Mouse (Mus musculus): ENCODE measurements at regions not wholly inside any gene's neighbourhood (a gene's known extent, or its start where the extent isn't known, plus 50 kb on each side); places are given as distances from the start of the nearest gene placed in this dataset.

GRCm38 (mm10) chr5:50570701-50571100 is 511.9 kb upstream of the Adgra3 start:
- DNase-seq (ENCODE audit: low spot score in 2 of 2) = no peak

GRCm38 (mm10) chr5:50551125-50551524 is 492.3 kb upstream of the Adgra3 start:
- DNase-seq (ENCODE audit: low spot score in 2 of 2) = no peak

GRCm38 (mm10) chr5:50512539-50512938 is 453.7 kb upstream of the Adgra3 start:
- no peak for DNase-seq (ENCODE audit: low spot score in 2 of 2)

GRCm38 (mm10) chr5:50509696-50510421 is 451.1 kb upstream of the Adgra3 start:
- DNase-seq (ENCODE audit: low spot score in 2 of 2) = no peak

GRCm38 (mm10) chr5:50490223-50490622 is 431.4 kb upstream of the Adgra3 start:
- DNase-seq (ENCODE audit: low spot score in 2 of 2) = no peak

GRCm38 (mm10) chr5:50476985-50477384 is 418.2 kb upstream of the Adgra3 start:
- peak; percentile 31 to 80 for DNase-seq (ENCODE audit: low spot score in 2 of 2)

GRCm38 (mm10) chr5:50461491-50461890 is 402.7 kb upstream of the Adgra3 start:
- no peak for DNase-seq (ENCODE audit: low spot score in 2 of 2)

- peak; percentile 86 to 94 for DNase-seq (ENCODE audit: low spot score in 2 of 2)
These were observed 398.8 kb upstream of the Adgra3 start for GRCm38 (mm10) chr5:50457621-50458020.

GRCm38 (mm10) chr5:50454387-50454786 is 395.6 kb upstream of the Adgra3 start:
- DNase-seq (ENCODE audit: low spot score in 2 of 2) = no peak

- DNase-seq (ENCODE audit: low spot score in 2 of 2) = no peak
These were observed 348.1 kb upstream of the Adgra3 start for GRCm38 (mm10) chr5:50406923-50407322.

GRCm38 (mm10) chr5:50406520-50406919 is 347.7 kb upstream of the Adgra3 start:
- DNase-seq (ENCODE audit: low spot score in 2 of 2) = no peak

All from layer of hippocampus, adult 18-20 months (tissue).